Mouse (Mus musculus): ENCODE data around the gene Taf12. TPM values are rescaled to one million over a fixed set of nuclear protein-coding genes. Genes with fewer than 3 reads are reported as not detected.

Taf12 gene
- total and polyA plus RNA-seq, 3 experiments = 62.6 to 76.4 TPM; not detected in 1

GRCm38 (mm10) chr4:132256384-132256783 lies 17.8 kb upstream of the Taf12 start:
- peaks cover 11 to 22% of the 10 kb centered on the region in 2 experiments for H3K4me1 ChIP-seq (ENCODE audit: control insufficient read depth in 1 of 2, insufficient read depth in 2 of 2, low read length in 2 of 2)
- TF ChIP-seq UBTF (IDR thresholded peaks at IDR 0.05; ENCODE audit: borderline replicate concordance, insufficient read depth, low read depth, low read length) (no peak), GATA1 (IDR thresholded peaks at IDR 0.05; ENCODE audit: low read depth, low read length) (no peak), CTCF (IDR thresholded peaks at IDR 0.05 in 2 of 3, conservative IDR thresholded peaks at IDR 0.05 in 1 of 3; ENCODE audit: control insufficient read depth in 1 of 3, insufficient read depth in 1 of 3, low read depth in 2 of 3, low read length in 3 of 3, poor library complexity in 1 of 3, severe bottlenecking in 1 of 3) (no peak), ETS1 (IDR thresholded peaks at IDR 0.05; ENCODE audit: low read depth, low read length) (no peak), POLR2AphosphoS5 (IDR thresholded peaks at IDR 0.05; ENCODE audit: borderline replicate concordance, low read depth, low read length) (no peak), ZC3H11A (IDR thresholded peaks at IDR 0.05; ENCODE audit: low read depth, low read length) (no peak), JUND (IDR thresholded peaks at IDR 0.05; ENCODE audit: low read depth, low read length) (no peak), NRF1 (IDR thresholded peaks at IDR 0.05; ENCODE audit: insufficient read depth, low read depth, low read length, poor library complexity, severe bottlenecking) (no peak), POLR2A (IDR thresholded peaks at IDR 0.05; ENCODE audit: control insufficient read depth in 1 of 2, insufficient read depth in 1 of 2, low read depth in 1 of 2, low read length in 2 of 2, poor library complexity in 1 of 2) (no peak), USF1 (IDR thresholded peaks at IDR 0.05; ENCODE audit: low read depth, low read length) (no peak), KAT2A (conservative IDR thresholded peaks at IDR 0.05; ENCODE audit: low read depth, low read length) (no peak), EP300 (IDR thresholded peaks at IDR 0.05; ENCODE audit: low read depth in 1 of 2, low read length in 2 of 2) (no peak), TBP (IDR thresholded peaks at IDR 0.05; ENCODE audit: low read depth, low read length) (no peak), ZNF384 (IDR thresholded peaks at IDR 0.05; ENCODE audit: low read depth, low read length) (no peak), USF2 (IDR thresholded peaks at IDR 0.05; ENCODE audit: borderline replicate concordance in 1 of 2, insufficient read depth in 1 of 2, low read depth in 1 of 2, low read length in 2 of 2) (no peak), E2F4 (IDR thresholded peaks at IDR 0.05; ENCODE audit: borderline replicate concordance, low read depth, low read length) (no peak), MAFK (IDR thresholded peaks at IDR 0.05; ENCODE audit: borderline replicate concordance, low read depth, low read length) (no peak), ELF1 (IDR thresholded peaks at IDR 0.05; ENCODE audit: low read depth, low read length) (no peak)

DNA sequence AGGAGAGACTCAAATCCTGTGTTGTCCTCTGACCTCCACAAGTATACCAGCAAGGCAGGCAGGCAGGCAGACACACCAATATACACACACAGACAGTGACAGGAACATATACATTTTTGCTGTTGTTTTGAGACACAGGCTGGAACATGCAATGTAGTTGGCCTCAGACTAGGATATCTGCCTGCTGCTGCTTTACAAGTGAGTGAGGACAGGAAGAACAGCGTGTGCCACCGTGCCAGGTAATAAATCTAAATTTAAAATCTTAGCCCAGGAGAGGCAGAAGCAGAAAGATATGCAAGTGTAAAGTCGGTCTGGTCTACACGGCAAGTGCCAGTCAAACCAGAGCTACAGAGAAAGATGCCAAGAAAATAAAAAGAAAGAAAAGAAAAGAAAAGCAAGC lies 14.9 kb upstream of the Taf12 start:
- no peak for TF ChIP-seq KAT2A (conservative IDR thresholded peaks at IDR 0.05; ENCODE audit: low read depth, low read length)
- no peak for TF ChIP-seq GATA1 (IDR thresholded peaks at IDR 0.05; ENCODE audit: low read depth, low read length)
- peaks cover 42% of the 10 kb centered on the region for H3K79me2 ChIP-seq (ENCODE audit: control insufficient read depth, insufficient read depth, low read length, poor library complexity)
- H3K27me3 ChIP-seq (ENCODE audit: control insufficient read depth in 1 of 2, insufficient read depth in 2 of 2, low read length in 2 of 2) = no peaks in the 10 kb centered on the region
- peaks cover 0 to 23% of the 10 kb centered on the region in 2 experiments; a peak in 2 of 4 replicates for H3K36me3 ChIP-seq (ENCODE audit: control insufficient read depth in 1 of 2, insufficient read depth in 2 of 2, low read length in 2 of 2)
- H3K4me1 ChIP-seq (ENCODE audit: control insufficient read depth in 1 of 2, insufficient read depth in 2 of 2, low read length in 2 of 2) = peaks cover 9 to 23% of the 10 kb centered on the region in 2 experiments; a peak in 3 of 4 replicates
- H3K9ac ChIP-seq (ENCODE audit: control insufficient read depth, low read depth, low read length, poor library complexity, severe bottlenecking) = no peak overlapping the region
- H3K27ac ChIP-seq (ENCODE audit: control insufficient read depth, low read depth, low read length) = no peak overlapping the region
- H3K4me3 ChIP-seq (ENCODE audit: control insufficient read depth in 1 of 2, insufficient read depth in 1 of 2, low read depth in 2 of 2, low read length in 2 of 2) = no peak overlapping the region
- DNase-seq (ENCODE audit: low read depth, low spot score) = no peak
- H3K9me3 ChIP-seq (replicated peaks; ENCODE audit: insufficient read depth, low read length) = no peaks in the 10 kb centered on the region

More at GRCm38 (mm10) chr4:132256384-132256783, 17.8 kb upstream of the Taf12 start:
- peaks cover 0 to 20% of the 10 kb centered on the region in 2 experiments; a peak in 2 of 4 replicates for H3K36me3 ChIP-seq (ENCODE audit: control insufficient read depth in 1 of 2, insufficient read depth in 2 of 2, low read length in 2 of 2)
- peaks cover 37% of the 10 kb centered on the region for H3K79me2 ChIP-seq (ENCODE audit: control insufficient read depth, insufficient read depth, low read length, poor library complexity)
- H3K4me3 ChIP-seq (ENCODE audit: control insufficient read depth in 1 of 2, insufficient read depth in 1 of 2, low read depth in 2 of 2, low read length in 2 of 2) = no peak overlapping the region
- DNase-seq (ENCODE audit: low read depth, low spot score) = no peak
- no peak overlapping the region for H3K9ac ChIP-seq (ENCODE audit: control insufficient read depth, low read depth, low read length, poor library complexity, severe bottlenecking)
- no peaks in the 10 kb centered on the region for H3K27me3 ChIP-seq (ENCODE audit: control insufficient read depth in 1 of 2, insufficient read depth in 2 of 2, low read length in 2 of 2)
- H3K9me3 ChIP-seq (replicated peaks; ENCODE audit: insufficient read depth, low read length) = no peaks in the 10 kb centered on the region
- H3K27ac ChIP-seq (ENCODE audit: control insufficient read depth, low read depth, low read length) = no peak overlapping the region

Data from MEL (cell line).